Mouse (Mus musculus): ENCODE data around the gene Zbtb9. TPM values are rescaled to one million over a fixed set of nuclear protein-coding genes. Genes with fewer than 3 reads are reported as not detected.
A peak's percentile ranks its signal among the peaks of the same experiment; 100 is the strongest.

The Zbtb9 gene
- polyA plus RNA-seq, 2 experiments: 2.6 to 4.0 TPM

DNA sequence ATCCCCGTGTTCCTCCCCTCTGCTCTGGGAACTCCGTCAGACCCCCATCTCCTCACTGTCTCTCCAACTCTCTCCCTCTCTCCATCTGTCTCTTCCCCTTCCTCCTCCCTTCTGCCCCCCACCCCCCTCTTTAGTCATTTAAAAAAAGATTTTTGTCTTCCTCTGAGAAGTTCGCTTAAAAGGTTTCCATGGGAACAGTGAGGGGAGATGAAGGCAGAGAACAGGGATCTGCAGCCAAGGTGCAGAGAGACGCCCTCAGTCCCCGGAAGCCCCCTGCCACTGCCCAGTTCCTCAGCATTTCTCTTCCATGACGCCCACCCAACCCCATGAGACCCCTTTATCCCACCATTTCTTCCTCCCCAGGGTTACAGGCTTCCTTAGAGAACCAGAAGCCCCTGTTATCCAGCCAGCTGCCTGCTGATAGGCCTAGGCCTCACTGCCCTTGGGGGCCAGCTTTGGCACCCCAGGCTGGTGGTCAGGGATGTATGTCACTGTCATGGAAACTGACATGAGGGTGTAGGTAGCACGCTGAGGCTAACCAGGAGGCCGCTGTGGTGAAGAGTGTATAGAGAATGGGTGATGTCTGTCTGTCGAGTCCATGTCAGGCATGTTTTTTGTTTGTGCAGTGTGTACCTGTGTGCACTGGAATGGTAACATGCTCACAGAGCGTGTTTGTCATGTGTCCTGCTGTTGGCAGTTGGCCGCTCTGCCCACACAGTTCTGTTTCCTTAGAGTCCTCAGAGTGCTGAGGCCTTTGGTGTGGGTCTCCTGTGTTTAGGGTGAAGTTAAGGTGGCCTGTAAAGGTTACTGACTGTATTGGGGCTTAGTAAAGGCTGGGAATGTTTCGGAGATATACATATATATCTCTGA lies 25.5 kb upstream of the Zbtb9 start:
- no peaks in the 10 kb centered on the region for H3K36me3 ChIP-seq (replicated peaks; ENCODE audit: control insufficient read depth, insufficient read depth, low read depth)
- ATAC-seq (ENCODE audit: insufficient read depth) (no peak), DNase-seq (ENCODE audit: low read depth in 3 of 3, low spot score in 3 of 3) (no peak)
- H3K4me1 ChIP-seq (replicated peaks; ENCODE audit: control insufficient read depth in 2 of 2, insufficient read depth in 2 of 2, low read length in 1 of 2): peaks cover 5 to 15% of the 10 kb centered on the region in 2 experiments
- H3K4me2 ChIP-seq (ENCODE audit: low read depth): peak overlapping the region; percentile 54
- WGBS (ENCODE audit: insufficient replicate concordance): 68% methylated on average over 12 of the region's 12 CpGs
- TF ChIP-seq CTCF (IDR thresholded peaks at IDR 0.05; ENCODE audit: low read depth): no peak
- TF ChIP-seq EP300 (IDR thresholded peaks at IDR 0.05; ENCODE audit: low read depth): no peak
- H3K9me3 ChIP-seq (ENCODE audit: control insufficient read depth, low read length): no peaks in the 10 kb centered on the region
- no peak overlapping the region for H3K4me3 ChIP-seq (ENCODE audit: insufficient read depth in 1 of 2, low read depth in 2 of 2, low read length in 2 of 2)
- H3K27ac ChIP-seq: no peak overlapping the region
- H3K9ac ChIP-seq (replicated peaks): no peak overlapping the region
- no peaks in the 10 kb centered on the region; the same call in 1 of the 2 replicates for H3K27me3 ChIP-seq (ENCODE audit: control insufficient read depth, insufficient read depth, low read length)

- Histone ChIP-seq H3K4me2 (ENCODE audit: low read depth) (peak overlapping the region; percentile 100), H3K36me3 (replicated peaks; ENCODE audit: control insufficient read depth, insufficient read depth, low read depth) (no peaks in the 10 kb centered on the region), H3K9ac (replicated peaks) (peak overlapping the region; percentile 59), H3K27ac (no peak overlapping the region), H3K9me3 (ENCODE audit: control insufficient read depth, low read length) (no peaks in the 10 kb centered on the region), H3K27me3 (ENCODE audit: control insufficient read depth, insufficient read depth, low read length) (no peaks in the 10 kb centered on the region; the same call in 1 of the 2 replicates), H3K4me3 (ENCODE audit: insufficient read depth in 1 of 2, low read depth in 2 of 2, low read length in 2 of 2) (peak overlapping the region; percentile 65 to 75), H3K4me1 (replicated peaks; ENCODE audit: control insufficient read depth in 2 of 2, insufficient read depth in 2 of 2, low read length in 1 of 2) (peaks cover 5 to 25% of the 10 kb centered on the region in 2 experiments)
- DNase-seq (ENCODE audit: low read depth in 3 of 3, low spot score in 3 of 3) (no peak), ATAC-seq (ENCODE audit: insufficient read depth) (peak; percentile 19; the same call in 1 of the 2 replicates)
- no peak for TF ChIP-seq CTCF (IDR thresholded peaks at IDR 0.05; ENCODE audit: low read depth)
- no peak for TF ChIP-seq EP300 (IDR thresholded peaks at IDR 0.05; ENCODE audit: low read depth)
- WGBS (ENCODE audit: insufficient replicate concordance): 1% methylated on average over 54 of the region's 87 CpGs
Measured at GRCm38 (mm10) chr17:26948316-26949050, 24.5 kb upstream of the Zbtb9 start.

DNA sequence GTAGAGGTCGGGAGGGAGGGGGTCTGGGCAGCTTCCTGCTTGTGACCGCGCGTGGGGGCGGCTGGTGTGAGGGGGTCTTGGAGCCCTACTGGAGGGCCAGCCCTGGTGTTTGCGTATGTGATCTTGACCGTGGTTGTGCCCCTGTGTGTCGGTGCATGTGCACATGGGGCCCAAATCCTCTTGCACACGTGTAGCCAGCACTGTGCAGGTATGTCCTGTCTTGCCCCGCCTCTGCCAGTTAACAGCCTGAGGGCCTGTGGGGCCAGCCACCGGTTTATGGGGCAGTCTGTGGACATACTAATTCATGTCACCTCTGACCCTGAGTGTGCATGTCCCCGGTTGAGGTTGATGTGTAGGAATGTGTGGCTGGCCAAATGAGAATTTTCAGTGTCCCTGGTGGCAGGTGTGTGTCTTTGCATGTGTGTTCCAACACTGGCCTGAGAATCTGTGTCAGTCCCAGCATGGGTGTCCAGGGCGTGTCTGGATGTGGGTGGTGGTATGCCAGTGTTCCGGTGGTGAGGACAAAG lies 23.9 kb upstream of the Zbtb9 start:
- no peak overlapping the region for H3K27ac ChIP-seq
- TF ChIP-seq EP300 (IDR thresholded peaks at IDR 0.05; ENCODE audit: low read depth) (no peak), CTCF (IDR thresholded peaks at IDR 0.05; ENCODE audit: low read depth) (peak; percentile 63)
- H3K4me1 ChIP-seq (replicated peaks; ENCODE audit: control insufficient read depth in 2 of 2, insufficient read depth in 2 of 2, low read length in 1 of 2): peaks cover 5 to 26% of the 10 kb centered on the region in 2 experiments

DNA sequence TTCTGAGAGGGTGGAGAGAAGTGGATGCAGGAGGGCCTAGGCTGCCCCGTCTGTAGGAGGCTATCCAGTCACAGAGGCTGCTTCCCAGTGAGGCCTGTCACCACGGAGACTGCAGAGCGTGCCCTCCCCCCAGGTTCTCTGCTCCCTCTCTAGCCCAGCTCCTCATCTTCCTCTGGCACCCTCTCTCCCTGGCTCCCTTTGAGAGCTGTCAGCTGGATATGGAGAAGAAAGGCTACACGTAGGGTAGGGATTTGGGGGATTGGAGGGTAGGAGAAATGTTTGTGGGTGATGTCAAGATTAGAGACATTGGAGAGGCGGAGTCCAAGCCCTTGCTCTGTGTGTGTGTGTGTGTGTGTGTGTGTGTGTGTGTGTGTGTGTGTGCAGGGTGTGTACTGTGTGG lies 23.1 kb upstream of the Zbtb9 start:
- ATAC-seq (ENCODE audit: insufficient read depth) (no peak), DNase-seq (ENCODE audit: low read depth in 3 of 3, low spot score in 3 of 3) (no peak)
- 50% methylated on average over 5 of the region's 5 CpGs for WGBS (ENCODE audit: insufficient replicate concordance)
- Histone ChIP-seq H3K4me2 (ENCODE audit: low read depth) (no peak overlapping the region), H3K4me1 (replicated peaks; ENCODE audit: control insufficient read depth in 2 of 2, insufficient read depth in 2 of 2, low read length in 1 of 2) (peaks cover 5 to 26% of the 10 kb centered on the region in 2 experiments), H3K9ac (replicated peaks) (no peak overlapping the region), H3K36me3 (replicated peaks; ENCODE audit: control insufficient read depth, insufficient read depth, low read depth) (no peaks in the 10 kb centered on the region), H3K9me3 (ENCODE audit: control insufficient read depth, low read length) (no peaks in the 10 kb centered on the region), H3K4me3 (ENCODE audit: insufficient read depth in 1 of 2, low read depth in 2 of 2, low read length in 2 of 2) (no peak overlapping the region), H3K27ac (no peak overlapping the region), H3K27me3 (ENCODE audit: control insufficient read depth, insufficient read depth, low read length) (no peaks in the 10 kb centered on the region; the same call in 1 of the 2 replicates)
- TF ChIP-seq CTCF (IDR thresholded peaks at IDR 0.05; ENCODE audit: low read depth) (no peak), EP300 (IDR thresholded peaks at IDR 0.05; ENCODE audit: low read depth) (no peak)

More for the DNA sequence above, 23.9 kb upstream of the Zbtb9 start:
- Histone ChIP-seq H3K27me3 (ENCODE audit: control insufficient read depth, insufficient read depth, low read length) (no peaks in the 10 kb centered on the region; the same call in 1 of the 2 replicates), H3K9ac (replicated peaks) (no peak overlapping the region), H3K4me3 (ENCODE audit: insufficient read depth in 1 of 2, low read depth in 2 of 2, low read length in 2 of 2) (peak overlapping the region; percentile 1 to 65; a peak in 3 of 4 replicates), H3K4me2 (ENCODE audit: low read depth) (peak overlapping the region; percentile 100), H3K9me3 (ENCODE audit: control insufficient read depth, low read length) (no peaks in the 10 kb centered on the region), H3K36me3 (replicated peaks; ENCODE audit: control insufficient read depth, insufficient read depth, low read depth) (no peaks in the 10 kb centered on the region)
- WGBS (ENCODE audit: insufficient replicate concordance): 12% methylated on average over 13 of the region's 14 CpGs
- ATAC-seq (ENCODE audit: insufficient read depth) (0 out of 2 replicates have a peak, but pooled peaks have one; percentile 15), DNase-seq (ENCODE audit: low read depth in 3 of 3, low spot score in 3 of 3) (no peak)

All from liver, embryonic 14.5 days (tissue).